Mouse (Mus musculus): ENCODE data around the gene Zfp664. TPM values are rescaled to one million over a fixed set of nuclear protein-coding genes. Genes with fewer than 3 reads are reported as not detected.
A peak's percentile ranks its signal among the peaks of the same experiment; 100 is the strongest.

Gene Zfp664
- polyA plus RNA-seq, 1 experiment from 2014 or later, result 129 TPM

DNA sequence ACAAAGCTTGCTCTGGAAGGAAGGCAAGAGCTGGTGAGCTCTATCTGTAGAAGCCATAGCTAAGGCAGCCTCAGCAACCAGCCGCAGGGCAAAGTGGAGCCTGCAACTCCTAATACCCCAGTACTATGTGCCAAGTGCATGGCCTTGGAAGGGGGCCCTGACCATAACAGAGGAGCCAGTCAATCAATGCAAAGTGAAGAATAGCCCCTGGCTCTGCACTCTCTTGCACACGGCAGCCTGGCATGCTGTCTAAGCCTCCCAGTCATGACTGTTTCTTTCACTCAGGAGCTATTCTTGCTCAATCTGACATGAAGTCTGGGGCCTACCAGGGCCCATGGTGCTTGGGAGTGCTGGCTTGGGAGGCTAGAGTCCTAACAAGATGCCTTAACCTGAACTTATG is 21.8 kb upstream of the Zfp664 start:
- 87% methylated on average over 2 of the region's 2 CpGs for WGBS
- no peaks in the 10 kb centered on the region for H3K9me3 ChIP-seq (ENCODE audit: control insufficient read depth, low read length)
- no peak overlapping the region for H3K9ac ChIP-seq (ENCODE audit: low read depth, low read length)
- no peak for ATAC-seq (ENCODE audit: low FRiP score, low TSS enrichment)
- no peak overlapping the region for H3K27ac ChIP-seq (ENCODE audit: low read depth, low read length)
- H3K4me1 ChIP-seq (ENCODE audit: control insufficient read depth, insufficient read depth, low read length), result no peaks in the 10 kb centered on the region
- no peaks in the 10 kb centered on the region for H3K36me3 ChIP-seq (ENCODE audit: control insufficient read depth, insufficient read depth, low read length)
- H3K27me3 ChIP-seq (ENCODE audit: control insufficient read depth, insufficient read depth, low read length), result no peaks in the 10 kb centered on the region
- no peak overlapping the region for H3K4me2 ChIP-seq (replicated peaks; ENCODE audit: low read depth, low read length)
- no peak overlapping the region for H3K4me3 ChIP-seq (ENCODE audit: low read length)

DNA sequence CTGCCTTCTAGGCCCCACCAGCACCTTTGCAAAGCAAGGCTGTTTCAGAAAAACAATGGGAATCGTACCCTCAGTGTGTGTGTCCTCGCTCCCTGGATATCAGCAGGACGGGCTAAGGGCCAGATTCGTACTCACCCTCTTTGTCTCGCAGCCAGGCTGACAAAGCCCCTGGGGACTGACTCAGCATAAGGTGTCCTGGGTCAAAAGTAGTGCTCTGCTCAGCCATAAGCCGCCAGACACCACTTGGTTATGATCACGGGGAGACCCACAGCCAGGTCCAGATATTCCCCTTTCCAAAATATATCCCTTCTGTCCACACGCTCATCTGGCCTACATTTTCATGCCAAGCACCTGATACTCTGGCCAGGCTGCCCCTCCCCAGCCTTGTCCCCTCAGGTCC is 19.1 kb upstream of the Zfp664 start:
- Histone ChIP-seq H3K27me3 (ENCODE audit: control insufficient read depth, insufficient read depth, low read length) (no peaks in the 10 kb centered on the region), H3K27ac (ENCODE audit: low read depth, low read length) (no peak overlapping the region)
- 81% methylated on average over 8 of the region's 8 CpGs for WGBS

DNA sequence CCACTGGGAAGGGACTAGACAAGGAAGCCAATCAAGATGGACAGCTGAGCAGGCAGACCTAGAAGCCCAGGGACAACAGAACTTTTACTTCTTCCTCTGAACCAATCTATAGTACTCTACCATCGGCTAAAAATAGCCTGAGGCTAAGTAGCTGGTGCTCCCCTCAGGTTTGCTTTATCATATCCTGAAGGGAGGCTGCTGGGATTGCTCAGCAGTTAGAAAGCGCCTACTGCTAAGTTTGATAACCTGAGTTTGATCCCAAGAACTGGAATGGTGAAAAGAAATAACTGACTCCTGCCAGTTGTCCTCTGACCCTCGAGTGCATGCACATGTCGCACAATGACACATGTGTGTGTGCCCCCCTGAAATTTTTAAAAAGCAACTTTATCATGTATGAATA is 17.6 kb upstream of the Zfp664 start:
- no peaks in the 10 kb centered on the region for H3K27me3 ChIP-seq (ENCODE audit: control insufficient read depth, insufficient read depth, low read length)
- no peak overlapping the region for H3K4me3 ChIP-seq (ENCODE audit: low read length)
- no peak overlapping the region for H3K27ac ChIP-seq (ENCODE audit: low read depth, low read length)
- no peaks in the 10 kb centered on the region for H3K9me3 ChIP-seq (ENCODE audit: control insufficient read depth, low read length)
- no peaks in the 10 kb centered on the region for H3K4me1 ChIP-seq (ENCODE audit: control insufficient read depth, insufficient read depth, low read length)
- no peak overlapping the region for H3K4me2 ChIP-seq (replicated peaks; ENCODE audit: low read depth, low read length)
- no peak for ATAC-seq (ENCODE audit: low FRiP score, low TSS enrichment)
- H3K9ac ChIP-seq (ENCODE audit: low read depth, low read length), result no peak overlapping the region
- H3K36me3 ChIP-seq (ENCODE audit: control insufficient read depth, insufficient read depth, low read length), result no peaks in the 10 kb centered on the region
- 69% methylated on average over 4 of the region's 4 CpGs for WGBS

More for the DNA sequence above, 19.1 kb upstream of the Zfp664 start:
- ATAC-seq (ENCODE audit: low FRiP score, low TSS enrichment), result no peak
- H3K36me3 ChIP-seq (ENCODE audit: control insufficient read depth, insufficient read depth, low read length), result no peaks in the 10 kb centered on the region
- H3K4me2 ChIP-seq (replicated peaks; ENCODE audit: low read depth, low read length), result no peak overlapping the region
- no peaks in the 10 kb centered on the region for H3K4me1 ChIP-seq (ENCODE audit: control insufficient read depth, insufficient read depth, low read length)
- no peak overlapping the region for H3K9ac ChIP-seq (ENCODE audit: low read depth, low read length)
- no peaks in the 10 kb centered on the region for H3K9me3 ChIP-seq (ENCODE audit: control insufficient read depth, low read length)
- no peak overlapping the region for H3K4me3 ChIP-seq (ENCODE audit: low read length)

DNA sequence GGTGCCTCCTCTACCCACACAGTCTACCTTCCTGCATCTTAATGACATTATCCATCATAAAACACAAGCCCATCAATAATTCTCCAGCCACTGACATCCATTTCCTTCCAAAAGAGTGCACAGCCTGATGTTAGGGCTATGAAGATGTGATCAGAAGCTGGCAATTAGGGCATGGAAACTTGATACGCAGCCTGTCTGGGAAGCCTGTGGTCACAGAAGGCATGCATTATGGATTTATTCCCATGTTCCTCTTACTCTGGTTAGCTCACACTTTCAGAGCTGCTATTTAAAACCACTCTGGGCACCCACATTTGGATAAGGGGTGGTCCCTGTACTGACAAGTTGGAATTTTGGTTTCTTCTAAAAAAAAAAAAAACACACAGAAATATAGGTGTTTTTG is 15.5 kb upstream of the Zfp664 start:
- Histone ChIP-seq H3K9ac (ENCODE audit: low read depth, low read length) (no peak overlapping the region), H3K36me3 (ENCODE audit: control insufficient read depth, insufficient read depth, low read length) (no peaks in the 10 kb centered on the region), H3K9me3 (ENCODE audit: control insufficient read depth, low read length) (no peaks in the 10 kb centered on the region), H3K4me1 (ENCODE audit: control insufficient read depth, insufficient read depth, low read length) (no peaks in the 10 kb centered on the region), H3K27me3 (ENCODE audit: control insufficient read depth, insufficient read depth, low read length) (no peaks in the 10 kb centered on the region), H3K27ac (ENCODE audit: low read depth, low read length) (no peak overlapping the region), H3K4me3 (ENCODE audit: low read length) (no peak overlapping the region), H3K4me2 (replicated peaks; ENCODE audit: low read depth, low read length) (no peak overlapping the region)
- ATAC-seq (ENCODE audit: low FRiP score, low TSS enrichment), result no peak
- 80% methylated on average over 1 of the region's 1 CpGs for WGBS

DNA sequence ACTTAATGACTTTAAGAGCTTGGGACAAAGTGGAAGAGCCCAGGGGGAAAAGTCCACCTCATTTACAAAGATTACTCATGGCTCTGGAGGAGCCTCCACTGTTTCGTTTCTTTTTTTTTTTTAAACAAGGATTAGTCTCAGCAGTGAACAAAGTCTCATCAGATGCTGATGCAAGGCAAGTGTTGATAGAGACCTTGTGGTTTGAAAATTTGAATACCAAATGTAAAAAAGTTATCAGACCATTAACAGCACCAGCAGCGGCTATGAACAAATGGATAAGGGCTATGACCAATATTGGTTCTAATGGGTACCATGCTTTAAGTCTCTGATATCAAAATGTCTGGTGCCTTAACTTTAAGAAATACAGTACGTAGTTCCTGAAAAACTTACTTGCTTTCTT is 13.5 kb upstream of the Zfp664 start:
- H3K36me3 ChIP-seq (ENCODE audit: control insufficient read depth, insufficient read depth, low read length), result no peaks in the 10 kb centered on the region
- H3K9ac ChIP-seq (ENCODE audit: low read depth, low read length), result no peak overlapping the region
- H3K4me3 ChIP-seq (ENCODE audit: low read length), result no peak overlapping the region
- H3K4me2 ChIP-seq (replicated peaks; ENCODE audit: low read depth, low read length), result no peak overlapping the region
- ATAC-seq (ENCODE audit: low FRiP score, low TSS enrichment), result no peak
- 85% methylated on average over 3 of the region's 3 CpGs for WGBS
- no peak overlapping the region for H3K27ac ChIP-seq (ENCODE audit: low read depth, low read length)
- H3K4me1 ChIP-seq (ENCODE audit: control insufficient read depth, insufficient read depth, low read length), result no peaks in the 10 kb centered on the region
- no peaks in the 10 kb centered on the region for H3K9me3 ChIP-seq (ENCODE audit: control insufficient read depth, low read length)
- H3K27me3 ChIP-seq (ENCODE audit: control insufficient read depth, insufficient read depth, low read length), result no peaks in the 10 kb centered on the region

DNA sequence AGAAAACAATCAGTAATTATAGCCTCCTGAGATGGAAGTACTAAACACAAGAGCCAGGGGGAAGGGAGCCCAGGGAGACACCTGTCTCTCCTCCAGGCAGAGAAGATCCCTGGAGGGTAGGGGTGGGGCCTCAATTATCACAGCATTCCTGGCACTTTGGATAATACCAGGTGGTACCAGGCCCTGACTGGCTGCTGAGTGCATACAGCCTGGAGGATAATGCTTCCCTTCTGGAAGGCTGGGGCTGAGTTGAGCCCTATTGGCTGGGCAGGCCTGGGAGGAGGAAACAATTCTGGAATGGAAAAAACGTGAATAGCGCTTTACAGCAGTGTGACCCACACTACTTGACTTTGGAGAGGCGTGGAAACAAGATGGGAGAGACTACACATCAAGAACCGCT is 10.9 kb upstream of the Zfp664 start:
- no peak overlapping the region for H3K4me2 ChIP-seq (replicated peaks; ENCODE audit: low read depth, low read length)
- ATAC-seq (ENCODE audit: low FRiP score, low TSS enrichment), result no peak
- H3K27ac ChIP-seq (ENCODE audit: low read depth, low read length), result no peak overlapping the region

DNA sequence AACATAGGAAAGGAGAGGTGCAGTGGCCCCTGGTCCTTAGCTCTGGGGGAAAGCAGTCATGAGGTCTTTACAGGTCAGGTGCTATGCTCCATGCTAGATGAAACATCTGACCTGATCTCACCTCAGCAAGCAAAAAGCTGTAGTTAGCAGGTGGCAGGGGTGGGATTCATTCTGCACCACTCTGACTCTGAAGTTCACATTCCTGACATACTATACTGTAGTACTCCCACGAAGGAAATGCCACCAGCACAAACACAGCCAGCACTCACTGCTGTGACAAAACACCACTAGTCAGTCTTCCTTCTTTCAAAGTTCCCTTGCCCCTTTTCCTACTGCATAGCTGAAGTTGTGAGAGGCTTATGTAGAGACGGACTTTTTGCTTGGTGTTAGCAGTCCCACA is 10.2 kb upstream of the Zfp664 start:
- peak overlapping the region; percentile 6; the same call in 1 of the 2 replicates for H3K27ac ChIP-seq (ENCODE audit: low read depth, low read length)
- 0 out of 2 replicates have a peak overlapping the region, but pooled peaks have one; percentile 4 for H3K9ac ChIP-seq (ENCODE audit: low read depth, low read length)
- H3K9me3 ChIP-seq (ENCODE audit: control insufficient read depth, low read length), result no peaks in the 10 kb centered on the region
- H3K4me1 ChIP-seq (ENCODE audit: control insufficient read depth, insufficient read depth, low read length), result no peaks in the 10 kb centered on the region
- H3K4me2 ChIP-seq (replicated peaks; ENCODE audit: low read depth, low read length), result no peak overlapping the region
- H3K27me3 ChIP-seq (ENCODE audit: control insufficient read depth, insufficient read depth, low read length), result no peaks in the 10 kb centered on the region
- H3K36me3 ChIP-seq (ENCODE audit: control insufficient read depth, insufficient read depth, low read length), result no peaks in the 10 kb centered on the region
- no peak overlapping the region for H3K4me3 ChIP-seq (ENCODE audit: low read length)
- WGBS, result 32% methylated on average over 2 of the region's 2 CpGs
- no peak for ATAC-seq (ENCODE audit: low FRiP score, low TSS enrichment)

More for the DNA sequence above, 10.9 kb upstream of the Zfp664 start:
- no peaks in the 10 kb centered on the region for H3K27me3 ChIP-seq (ENCODE audit: control insufficient read depth, insufficient read depth, low read length)
- H3K4me1 ChIP-seq (ENCODE audit: control insufficient read depth, insufficient read depth, low read length), result no peaks in the 10 kb centered on the region
- no peak overlapping the region for H3K9ac ChIP-seq (ENCODE audit: low read depth, low read length)
- H3K9me3 ChIP-seq (ENCODE audit: control insufficient read depth, low read length), result no peaks in the 10 kb centered on the region
- 56% methylated on average over 4 of the region's 4 CpGs for WGBS
- no peaks in the 10 kb centered on the region for H3K36me3 ChIP-seq (ENCODE audit: control insufficient read depth, insufficient read depth, low read length)
- H3K4me3 ChIP-seq (ENCODE audit: low read length), result no peak overlapping the region

DNA sequence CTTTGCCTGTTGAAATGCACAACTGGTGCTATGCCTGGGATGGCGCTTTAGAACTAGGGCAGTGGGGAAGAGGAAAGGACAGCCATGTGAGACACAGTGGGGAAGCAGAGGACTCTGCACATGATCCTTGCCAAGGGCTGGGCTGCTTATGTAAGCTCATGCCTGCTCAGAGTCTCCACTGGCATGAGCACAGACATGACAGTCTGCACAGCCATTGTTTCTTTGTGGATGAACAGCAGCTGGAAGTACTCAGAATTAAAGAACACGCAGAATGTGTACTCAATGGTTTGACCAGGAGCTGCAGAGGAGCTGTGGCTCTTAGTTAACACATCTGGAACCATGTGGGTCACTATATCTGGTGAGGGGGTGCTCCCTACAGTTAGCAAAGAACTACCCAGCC is 9.4 kb upstream of the Zfp664 start:
- no peak for ATAC-seq (ENCODE audit: low FRiP score, low TSS enrichment)
- H3K4me1 ChIP-seq (ENCODE audit: control insufficient read depth, insufficient read depth, low read length), result no peaks in the 10 kb centered on the region
- H3K27ac ChIP-seq (ENCODE audit: low read depth, low read length), result peak overlapping the region; percentile 6; the same call in 1 of the 2 replicates
- H3K9me3 ChIP-seq (ENCODE audit: control insufficient read depth, low read length), result no peaks in the 10 kb centered on the region
- H3K4me2 ChIP-seq (replicated peaks; ENCODE audit: low read depth, low read length), result no peak overlapping the region
- WGBS, result 63% methylated on average over 2 of the region's 2 CpGs
- no peak overlapping the region for H3K4me3 ChIP-seq (ENCODE audit: low read length)
- no peaks in the 10 kb centered on the region for H3K36me3 ChIP-seq (ENCODE audit: control insufficient read depth, insufficient read depth, low read length)
- no peak overlapping the region for H3K9ac ChIP-seq (ENCODE audit: low read depth, low read length)
- H3K27me3 ChIP-seq (ENCODE audit: control insufficient read depth, insufficient read depth, low read length), result no peaks in the 10 kb centered on the region

DNA sequence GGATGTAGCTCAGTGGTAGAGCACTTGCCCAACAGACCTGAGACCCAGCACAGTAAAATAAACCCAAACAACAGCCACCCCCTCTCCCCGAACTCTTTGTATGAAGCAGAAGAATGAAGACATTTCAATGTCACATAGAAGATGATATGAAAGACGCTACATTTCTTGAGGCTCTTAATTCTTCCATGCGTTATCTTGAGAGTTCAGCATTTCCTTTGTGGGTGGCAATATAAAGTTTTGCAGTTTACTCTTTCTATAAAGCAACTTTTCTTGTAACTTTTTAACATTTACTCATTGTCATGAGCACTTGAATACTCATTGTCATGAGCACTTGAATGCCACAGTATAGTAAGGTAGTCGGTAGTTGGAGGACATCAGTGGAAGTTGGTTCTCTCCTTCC is 8.3 kb upstream of the Zfp664 start:
- no peak overlapping the region for H3K4me3 ChIP-seq (ENCODE audit: low read length)
- H3K27me3 ChIP-seq (ENCODE audit: control insufficient read depth, insufficient read depth, low read length), result no peaks in the 10 kb centered on the region
- WGBS, result 93% methylated on average over 4 of the region's 4 CpGs
- no peaks in the 10 kb centered on the region for H3K4me1 ChIP-seq (ENCODE audit: control insufficient read depth, insufficient read depth, low read length)
- H3K27ac ChIP-seq (ENCODE audit: low read depth, low read length), result no peak overlapping the region
- no peak overlapping the region for H3K4me2 ChIP-seq (replicated peaks; ENCODE audit: low read depth, low read length)
- no peak for ATAC-seq (ENCODE audit: low FRiP score, low TSS enrichment)
- H3K9me3 ChIP-seq (ENCODE audit: control insufficient read depth, low read length), result no peaks in the 10 kb centered on the region
- H3K36me3 ChIP-seq (ENCODE audit: control insufficient read depth, insufficient read depth, low read length), result no peaks in the 10 kb centered on the region
- no peak overlapping the region for H3K9ac ChIP-seq (ENCODE audit: low read depth, low read length)

DNA sequence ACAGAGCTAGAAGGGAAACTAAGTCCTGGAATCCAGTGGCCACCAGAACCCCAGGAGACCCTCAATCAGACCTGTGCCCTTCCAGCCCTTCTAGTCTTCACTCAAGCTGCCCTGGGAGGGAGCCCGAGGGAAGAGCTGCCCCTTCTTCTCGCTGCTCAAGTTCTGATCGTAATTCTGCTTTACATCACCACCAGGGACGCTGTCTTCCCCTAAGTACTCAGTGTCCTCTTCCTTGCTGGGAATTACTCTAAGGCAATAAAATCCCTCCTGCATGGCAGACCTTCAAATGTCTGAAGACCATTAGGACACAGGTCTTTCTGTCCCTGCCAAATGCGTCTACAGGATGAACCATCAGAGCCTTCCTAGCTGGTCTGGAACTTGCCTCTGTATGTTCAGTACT is 2.5 kb upstream of the Zfp664 start:
- Histone ChIP-seq H3K36me3 (ENCODE audit: control insufficient read depth, insufficient read depth, low read length) (peaks cover 4% of the 10 kb centered on the region; the same call in 1 of the 2 replicates), H3K4me1 (ENCODE audit: control insufficient read depth, insufficient read depth, low read length) (peaks cover 11% of the 10 kb centered on the region), H3K27me3 (ENCODE audit: control insufficient read depth, insufficient read depth, low read length) (peaks cover 10% of the 10 kb centered on the region), H3K9ac (ENCODE audit: low read depth, low read length) (no peak overlapping the region), H3K4me2 (replicated peaks; ENCODE audit: low read depth, low read length) (no peak overlapping the region), H3K4me3 (ENCODE audit: low read length) (no peak overlapping the region), H3K9me3 (ENCODE audit: control insufficient read depth, low read length) (no peaks in the 10 kb centered on the region), H3K27ac (ENCODE audit: low read depth, low read length) (no peak overlapping the region)
- ATAC-seq (ENCODE audit: low FRiP score, low TSS enrichment), result no peak
- 8% methylated on average over 5 of the region's 5 CpGs for WGBS

Measured in kidney, embryonic 14.5 days (tissue).